Mouse (Mus musculus): ENCODE measurements around the gene Fam219a. TPM values are rescaled to one million over a fixed set of nuclear protein-coding genes. Genes with fewer than 3 reads are reported as not detected.

Gene Fam219a
- polyA plus RNA-seq, 1 experiment: 1.7 TPM

GRCm38 (mm10) chr4:41499619-41500018 lies 69.7 kb downstream of the Fam219a start:
- no peak for TF ChIP-seq MAX (IDR thresholded peaks at IDR 0.05)
- TF ChIP-seq MYOG (IDR thresholded peaks at IDR 0.05; ENCODE audit: control insufficient read depth, extremely low read depth, insufficient read length): no peak
- TF ChIP-seq FOSL1 (IDR thresholded peaks at IDR 0.05; ENCODE audit: insufficient read depth, low read length, poor library complexity, severe bottlenecking): no peak
- TF ChIP-seq CTCF (IDR thresholded peaks at IDR 0.05; ENCODE audit: control insufficient read depth, insufficient read depth, insufficient read length): no peak
- no peak for TF ChIP-seq MYOD1 (IDR thresholded peaks at IDR 0.05; ENCODE audit: control insufficient read depth, insufficient read length, low read depth)
- TF ChIP-seq USF1 (IDR thresholded peaks at IDR 0.05; ENCODE audit: low read depth): no peak
- no peak for TF ChIP-seq CEBPB (IDR thresholded peaks at IDR 0.05; ENCODE audit: low read depth)
- no peaks in the 10 kb centered on the region for H3K27me3 ChIP-seq (ENCODE audit: control insufficient read depth, insufficient read depth, insufficient read length)
- H3K4me3 ChIP-seq (ENCODE audit: insufficient read depth, poor library complexity, severe bottlenecking): no peak overlapping the region
- H3ac ChIP-seq (ENCODE audit: control insufficient read depth, insufficient read length, low read depth): no peak overlapping the region
- no peaks in the 10 kb centered on the region for H3K79me3 ChIP-seq (ENCODE audit: low read depth)
- no peaks in the 10 kb centered on the region for H3K79me2 ChIP-seq (ENCODE audit: control insufficient read depth, insufficient read depth)
- H3K36me3 ChIP-seq (ENCODE audit: control insufficient read depth, insufficient read depth): no peaks in the 10 kb centered on the region

GRCm38 (mm10) chr4:41498921-41499391 lies 70.4 kb downstream of the Fam219a start:
- Histone ChIP-seq H3ac (ENCODE audit: control insufficient read depth, insufficient read length, low read depth) (no peak overlapping the region), H3K79me3 (ENCODE audit: low read depth) (no peaks in the 10 kb centered on the region), H3K27me3 (ENCODE audit: control insufficient read depth, insufficient read depth, insufficient read length) (no peaks in the 10 kb centered on the region), H3K4me3 (ENCODE audit: insufficient read depth, poor library complexity, severe bottlenecking) (no peak overlapping the region), H3K79me2 (ENCODE audit: control insufficient read depth, insufficient read depth) (no peaks in the 10 kb centered on the region), H3K36me3 (ENCODE audit: control insufficient read depth, insufficient read depth) (no peaks in the 10 kb centered on the region)
- TF ChIP-seq FOSL1 (IDR thresholded peaks at IDR 0.05; ENCODE audit: insufficient read depth, low read length, poor library complexity, severe bottlenecking) (no peak), USF1 (IDR thresholded peaks at IDR 0.05; ENCODE audit: low read depth) (no peak), MYOG (IDR thresholded peaks at IDR 0.05; ENCODE audit: control insufficient read depth, extremely low read depth, insufficient read length) (no peak), MYOD1 (IDR thresholded peaks at IDR 0.05; ENCODE audit: control insufficient read depth, insufficient read length, low read depth) (no peak), CTCF (IDR thresholded peaks at IDR 0.05; ENCODE audit: control insufficient read depth, insufficient read depth, insufficient read length) (no peak)

GRCm38 (mm10) chr4:41497995-41498845 lies 71.1 kb downstream of the Fam219a start:
- Histone ChIP-seq H3K36me3 (ENCODE audit: control insufficient read depth, insufficient read depth) (no peaks in the 10 kb centered on the region), H3K79me3 (ENCODE audit: low read depth) (no peaks in the 10 kb centered on the region), H3K4me3 (ENCODE audit: insufficient read depth, poor library complexity, severe bottlenecking) (no peak overlapping the region), H3K79me2 (ENCODE audit: control insufficient read depth, insufficient read depth) (no peaks in the 10 kb centered on the region), H3K27me3 (ENCODE audit: control insufficient read depth, insufficient read depth, insufficient read length) (no peaks in the 10 kb centered on the region), H3ac (ENCODE audit: control insufficient read depth, insufficient read length, low read depth) (no peak overlapping the region)
- TF ChIP-seq MAX (IDR thresholded peaks at IDR 0.05): no peak
- no peak for TF ChIP-seq CEBPB (IDR thresholded peaks at IDR 0.05; ENCODE audit: low read depth)
- no peak for TF ChIP-seq MYOD1 (IDR thresholded peaks at IDR 0.05; ENCODE audit: control insufficient read depth, insufficient read length, low read depth)
- TF ChIP-seq CTCF (IDR thresholded peaks at IDR 0.05; ENCODE audit: control insufficient read depth, insufficient read depth, insufficient read length): no peak
- no peak for TF ChIP-seq USF1 (IDR thresholded peaks at IDR 0.05; ENCODE audit: low read depth)
- TF ChIP-seq MYOG (IDR thresholded peaks at IDR 0.05; ENCODE audit: control insufficient read depth, extremely low read depth, insufficient read length): no peak
- TF ChIP-seq FOSL1 (IDR thresholded peaks at IDR 0.05; ENCODE audit: insufficient read depth, low read length, poor library complexity, severe bottlenecking): no peak

- Histone ChIP-seq H3K36me3 (ENCODE audit: control insufficient read depth, insufficient read depth) (no peaks in the 10 kb centered on the region), H3K79me2 (ENCODE audit: control insufficient read depth, insufficient read depth) (no peaks in the 10 kb centered on the region), H3K4me3 (ENCODE audit: insufficient read depth, poor library complexity, severe bottlenecking) (no peak overlapping the region), H3ac (ENCODE audit: control insufficient read depth, insufficient read length, low read depth) (no peak overlapping the region), H3K79me3 (ENCODE audit: low read depth) (no peaks in the 10 kb centered on the region), H3K27me3 (ENCODE audit: control insufficient read depth, insufficient read depth, insufficient read length) (no peaks in the 10 kb centered on the region)
- no peak for TF ChIP-seq CTCF (IDR thresholded peaks at IDR 0.05; ENCODE audit: control insufficient read depth, insufficient read depth, insufficient read length)
- TF ChIP-seq CEBPB (IDR thresholded peaks at IDR 0.05; ENCODE audit: low read depth): no peak
- no peak for TF ChIP-seq USF1 (IDR thresholded peaks at IDR 0.05; ENCODE audit: low read depth)
- no peak for TF ChIP-seq MAX (IDR thresholded peaks at IDR 0.05)
- TF ChIP-seq FOSL1 (IDR thresholded peaks at IDR 0.05; ENCODE audit: insufficient read depth, low read length, poor library complexity, severe bottlenecking): no peak
- TF ChIP-seq MYOG (IDR thresholded peaks at IDR 0.05; ENCODE audit: control insufficient read depth, extremely low read depth, insufficient read length): no peak
Observed at GRCm38 (mm10) chr4:41497579-41497978, 71.8 kb downstream of the Fam219a start.

- Histone ChIP-seq H3K4me3 (ENCODE audit: insufficient read depth, poor library complexity, severe bottlenecking) (no peak overlapping the region), H3K36me3 (ENCODE audit: control insufficient read depth, insufficient read depth) (no peaks in the 10 kb centered on the region), H3K27me3 (ENCODE audit: control insufficient read depth, insufficient read depth, insufficient read length) (no peaks in the 10 kb centered on the region), H3K79me3 (ENCODE audit: low read depth) (no peaks in the 10 kb centered on the region), H3ac (ENCODE audit: control insufficient read depth, insufficient read length, low read depth) (no peak overlapping the region), H3K79me2 (ENCODE audit: control insufficient read depth, insufficient read depth) (no peaks in the 10 kb centered on the region)
- TF ChIP-seq FOSL1 (IDR thresholded peaks at IDR 0.05; ENCODE audit: insufficient read depth, low read length, poor library complexity, severe bottlenecking) (no peak), MYOG (IDR thresholded peaks at IDR 0.05; ENCODE audit: control insufficient read depth, extremely low read depth, insufficient read length) (no peak)
Observed at GRCm38 (mm10) chr4:41497046-41497445, 72.3 kb downstream of the Fam219a start.

GRCm38 (mm10) chr4:41495850-41496249 lies 73.5 kb downstream of the Fam219a start:
- Histone ChIP-seq H3K36me3 (ENCODE audit: control insufficient read depth, insufficient read depth) (no peaks in the 10 kb centered on the region), H3K4me3 (ENCODE audit: insufficient read depth, poor library complexity, severe bottlenecking) (no peak overlapping the region), H3K79me3 (ENCODE audit: low read depth) (no peaks in the 10 kb centered on the region), H3K79me2 (ENCODE audit: control insufficient read depth, insufficient read depth) (no peaks in the 10 kb centered on the region), H3K27me3 (ENCODE audit: control insufficient read depth, insufficient read depth, insufficient read length) (no peaks in the 10 kb centered on the region), H3ac (ENCODE audit: control insufficient read depth, insufficient read length, low read depth) (no peak overlapping the region)
- no peak for TF ChIP-seq CEBPB (IDR thresholded peaks at IDR 0.05; ENCODE audit: low read depth)
- TF ChIP-seq MYOG (IDR thresholded peaks at IDR 0.05; ENCODE audit: control insufficient read depth, extremely low read depth, insufficient read length): no peak
- no peak for TF ChIP-seq FOSL1 (IDR thresholded peaks at IDR 0.05; ENCODE audit: insufficient read depth, low read length, poor library complexity, severe bottlenecking)
- TF ChIP-seq USF1 (IDR thresholded peaks at IDR 0.05; ENCODE audit: low read depth): no peak
- no peak for TF ChIP-seq MYOD1 (IDR thresholded peaks at IDR 0.05; ENCODE audit: control insufficient read depth, insufficient read length, low read depth)
- no peak for TF ChIP-seq MAX (IDR thresholded peaks at IDR 0.05)
- no peak for TF ChIP-seq CTCF (IDR thresholded peaks at IDR 0.05; ENCODE audit: control insufficient read depth, insufficient read depth, insufficient read length)

Data from C2C12 (cell line).